Mouse (Mus musculus): ENCODE measurements around the gene Clmp. TPM values are rescaled to one million over a fixed set of nuclear protein-coding genes. Genes with fewer than 3 reads are reported as not detected.

Gene Clmp
- polyA plus RNA-seq, 1 experiment from 2014 or later: 0.75 TPM

DNA sequence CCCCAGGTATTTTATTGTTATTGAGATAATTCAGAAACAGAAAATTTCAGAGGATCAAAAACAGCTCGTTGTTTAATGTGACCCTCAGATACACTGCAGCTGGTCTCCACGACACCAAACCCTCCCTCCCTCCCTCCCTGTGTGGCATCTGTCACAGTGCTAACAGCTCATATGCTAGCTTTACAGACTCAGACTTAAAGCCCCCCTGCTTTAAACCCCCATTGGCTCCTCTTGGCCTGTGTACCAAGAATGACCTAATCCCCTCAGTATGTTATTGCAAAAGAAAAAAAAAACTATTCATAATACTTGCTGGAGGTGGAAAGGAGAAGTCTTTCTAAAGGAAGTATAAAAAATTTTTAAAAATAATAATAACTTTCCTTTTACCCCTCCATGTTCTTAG lies 46.5 kb downstream of the Clmp start:
- Histone ChIP-seq H3K4me2 (no peak overlapping the region), H3K9me3 (replicated peaks) (no peaks in the 10 kb centered on the region), H3K4me3 (replicated peaks) (no peak overlapping the region), H3K36me3 (replicated peaks) (no peaks in the 10 kb centered on the region), H3K27ac (replicated peaks) (no peak overlapping the region), H3K27me3 (peaks cover 15% of the 10 kb centered on the region), H3K4me1 (replicated peaks) (peaks cover 11% of the 10 kb centered on the region; the same call in 1 of the 2 replicates), H3K9ac (no peak overlapping the region)
- no peak for ATAC-seq (ENCODE audit: insufficient read depth)
- WGBS (ENCODE audit: insufficient replicate concordance): 43% methylated on average over 2 of the region's 2 CpGs

DNA sequence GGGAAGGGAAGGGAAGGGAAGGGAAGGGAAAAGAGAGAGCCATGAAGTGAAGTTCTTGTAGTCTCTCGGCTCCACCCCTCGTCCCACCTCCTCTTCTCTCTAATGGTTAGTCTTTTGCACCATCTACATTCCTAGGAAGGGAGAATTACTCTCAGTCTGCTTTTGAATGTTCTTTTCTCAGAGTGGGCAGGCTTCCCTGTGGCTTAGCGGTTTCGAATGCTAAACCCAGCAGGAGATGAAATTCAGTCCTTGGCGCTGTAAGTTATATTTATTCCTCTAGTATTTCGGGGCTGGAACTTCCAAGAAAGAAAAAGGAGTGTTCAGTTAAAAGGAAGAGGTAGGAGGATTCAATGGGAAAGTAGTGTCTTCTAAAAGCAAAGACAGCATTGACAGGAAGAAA lies 51.4 kb downstream of the Clmp start:
- H3K4me2 ChIP-seq: no peak overlapping the region
- no peaks in the 10 kb centered on the region for H3K36me3 ChIP-seq (replicated peaks)
- no peaks in the 10 kb centered on the region for H3K9me3 ChIP-seq (replicated peaks)
- H3K27ac ChIP-seq (replicated peaks): no peak overlapping the region
- no peaks in the 10 kb centered on the region for H3K4me1 ChIP-seq (replicated peaks)
- H3K4me3 ChIP-seq (replicated peaks): no peak overlapping the region
- no peaks in the 10 kb centered on the region for H3K27me3 ChIP-seq
- no peak overlapping the region for H3K9ac ChIP-seq
- whole genome bisulfite sequencing (ENCODE audit: insufficient replicate concordance): 61% methylated on average over 6 of the region's 6 CpGs
- no peak for ATAC-seq (ENCODE audit: insufficient read depth)

- Histone ChIP-seq H3K27ac (replicated peaks) (0 out of 2 replicates have a peak overlapping the region, but pooled peaks have one; percentile 14), H3K4me1 (replicated peaks) (peaks cover 11% of the 10 kb centered on the region), H3K27me3 (no peaks in the 10 kb centered on the region), H3K9ac (no peak overlapping the region), H3K9me3 (replicated peaks) (no peaks in the 10 kb centered on the region), H3K36me3 (replicated peaks) (no peaks in the 10 kb centered on the region), H3K4me3 (replicated peaks) (no peak overlapping the region), H3K4me2 (peak overlapping the region; percentile 10; the same call in 1 of the 2 replicates)
- no peak for ATAC-seq (ENCODE audit: insufficient read depth)
- WGBS (ENCODE audit: insufficient replicate concordance): 30% methylated on average over 7 of the region's 7 CpGs
These were observed 57.8 kb downstream of the Clmp start for GRCm38 (mm10) chr9:40743525-40744034.

DNA sequence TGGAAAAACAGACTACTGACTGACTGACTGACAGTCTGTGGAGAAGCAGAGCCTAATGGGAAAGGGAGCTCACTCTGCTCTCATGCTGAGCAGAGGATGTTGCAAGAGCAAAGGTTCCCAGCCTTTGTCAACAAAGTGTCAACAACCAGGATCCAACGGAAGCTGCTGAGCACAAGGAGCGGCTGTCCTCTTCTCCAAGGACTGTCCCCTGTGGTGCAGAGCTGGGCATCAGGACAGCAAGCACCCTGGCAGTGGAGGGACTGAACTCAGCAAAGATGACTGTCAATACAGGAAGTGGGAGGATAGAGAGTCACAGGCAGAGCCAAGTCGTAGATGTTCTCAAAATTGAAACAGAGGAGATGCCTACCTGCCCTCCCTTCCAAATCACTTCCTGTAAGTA lies 58.5 kb downstream of the Clmp start:
- Histone ChIP-seq H3K4me1 (replicated peaks) (peaks cover 11% of the 10 kb centered on the region), H3K27me3 (no peaks in the 10 kb centered on the region), H3K4me2 (peak overlapping the region; percentile 30; the same call in 1 of the 2 replicates), H3K27ac (replicated peaks) (0 out of 2 replicates have a peak overlapping the region, but pooled peaks have one; percentile 14), H3K9ac (no peak overlapping the region), H3K36me3 (replicated peaks) (no peaks in the 10 kb centered on the region), H3K4me3 (replicated peaks) (no peak overlapping the region), H3K9me3 (replicated peaks) (no peaks in the 10 kb centered on the region)
- WGBS (ENCODE audit: insufficient replicate concordance): 17% methylated on average over 3 of the region's 3 CpGs
- ATAC-seq (ENCODE audit: insufficient read depth): peak; percentile 51

- Histone ChIP-seq H3K4me2 (no peak overlapping the region), H3K9me3 (replicated peaks) (no peaks in the 10 kb centered on the region), H3K4me3 (replicated peaks) (no peak overlapping the region), H3K9ac (no peak overlapping the region), H3K27me3 (no peaks in the 10 kb centered on the region), H3K36me3 (replicated peaks) (no peaks in the 10 kb centered on the region), H3K4me1 (replicated peaks) (peaks cover 11% of the 10 kb centered on the region), H3K27ac (replicated peaks) (no peak overlapping the region)
- 57% methylated on average over 9 of the region's 9 CpGs for WGBS (ENCODE audit: insufficient replicate concordance)
- no peak for ATAC-seq (ENCODE audit: insufficient read depth)
These were observed 61.0 kb downstream of the Clmp start for GRCm38 (mm10) chr9:40746796-40747195.

DNA sequence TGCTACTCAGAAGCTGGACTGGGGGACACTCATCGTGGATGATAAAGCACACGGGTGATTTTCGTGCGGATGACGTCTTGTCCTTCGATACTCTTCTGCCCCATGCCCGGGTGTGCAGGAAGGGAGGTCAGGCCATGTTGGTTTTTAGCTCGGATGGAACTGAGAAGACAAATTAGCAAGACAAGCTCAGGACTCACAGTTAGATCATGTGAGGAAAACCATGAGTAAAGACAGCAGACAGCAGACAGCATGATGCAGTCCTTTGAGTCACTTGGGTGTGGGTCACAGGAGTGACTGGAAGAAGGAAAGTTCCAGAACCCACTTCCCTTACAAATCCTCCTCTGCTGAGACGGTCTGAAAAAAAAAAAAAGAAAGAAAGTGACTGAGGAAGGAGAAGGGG lies 61.5 kb downstream of the Clmp start:
- no peaks in the 10 kb centered on the region for H3K36me3 ChIP-seq (replicated peaks)
- no peaks in the 10 kb centered on the region for H3K27me3 ChIP-seq
- 68% methylated on average over 9 of the region's 9 CpGs for WGBS (ENCODE audit: insufficient replicate concordance)
- H3K9me3 ChIP-seq (replicated peaks): no peaks in the 10 kb centered on the region
- H3K4me3 ChIP-seq (replicated peaks): no peak overlapping the region
- no peak overlapping the region for H3K9ac ChIP-seq
- no peak overlapping the region for H3K4me2 ChIP-seq
- ATAC-seq (ENCODE audit: insufficient read depth): no peak
- peaks cover 11% of the 10 kb centered on the region for H3K4me1 ChIP-seq (replicated peaks)
- H3K27ac ChIP-seq (replicated peaks): no peak overlapping the region

- 63% methylated on average over 8 of the region's 8 CpGs for WGBS (ENCODE audit: insufficient replicate concordance)
- Histone ChIP-seq H3K9ac (no peak overlapping the region), H3K27ac (replicated peaks) (no peak overlapping the region), H3K9me3 (replicated peaks) (no peaks in the 10 kb centered on the region), H3K4me3 (replicated peaks) (no peak overlapping the region), H3K27me3 (no peaks in the 10 kb centered on the region), H3K36me3 (replicated peaks) (no peaks in the 10 kb centered on the region), H3K4me2 (no peak overlapping the region), H3K4me1 (replicated peaks) (no peaks in the 10 kb centered on the region)
- ATAC-seq (ENCODE audit: insufficient read depth): no peak
These were observed 64.3 kb downstream of the Clmp start for GRCm38 (mm10) chr9:40749832-40750620.

- Histone ChIP-seq H3K4me1 (replicated peaks) (peaks cover 4% of the 10 kb centered on the region), H3K4me2 (no peak overlapping the region), H3K27ac (replicated peaks) (no peak overlapping the region), H3K4me3 (replicated peaks) (no peak overlapping the region), H3K9ac (no peak overlapping the region), H3K36me3 (replicated peaks) (no peaks in the 10 kb centered on the region), H3K9me3 (replicated peaks) (no peaks in the 10 kb centered on the region), H3K27me3 (no peaks in the 10 kb centered on the region)
- 50% methylated on average over 3 of the region's 3 CpGs for WGBS (ENCODE audit: insufficient replicate concordance)
- no peak for ATAC-seq (ENCODE audit: insufficient read depth)
These were observed 66.0 kb downstream of the Clmp start for GRCm38 (mm10) chr9:40751749-40752148.

DNA sequence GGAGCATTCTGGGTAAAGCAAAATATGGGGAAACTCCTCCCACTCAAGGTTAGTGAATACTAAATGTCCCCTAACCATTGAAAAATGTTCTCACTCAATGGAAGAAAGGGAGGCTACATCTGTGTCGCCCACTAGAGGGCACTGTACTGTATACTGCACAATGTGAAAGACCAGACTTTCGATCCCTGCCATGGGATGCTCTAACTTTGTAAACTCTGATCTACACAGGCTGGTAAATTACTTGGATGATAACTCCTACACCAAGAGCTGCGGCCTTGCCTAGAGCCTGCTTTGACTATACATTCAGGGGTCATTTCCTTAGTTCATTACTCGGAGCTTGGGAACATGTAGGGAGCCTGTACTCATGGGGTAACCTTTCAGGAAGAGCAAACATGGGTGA lies 70.6 kb downstream of the Clmp start:
- ATAC-seq (ENCODE audit: insufficient read depth): no peak; the same call in 1 of the 2 replicates
- 19% methylated on average over 4 of the region's 4 CpGs for WGBS (ENCODE audit: insufficient replicate concordance)
- Histone ChIP-seq H3K36me3 (replicated peaks) (no peaks in the 10 kb centered on the region), H3K4me3 (replicated peaks) (peak overlapping the region; percentile 24; the same call in 1 of the 2 replicates), H3K4me2 (peak overlapping the region; percentile 55), H3K9ac (no peak overlapping the region), H3K27me3 (no peaks in the 10 kb centered on the region), H3K4me1 (replicated peaks) (peaks cover 16% of the 10 kb centered on the region), H3K9me3 (replicated peaks) (no peaks in the 10 kb centered on the region), H3K27ac (replicated peaks) (no peak overlapping the region)

DNA sequence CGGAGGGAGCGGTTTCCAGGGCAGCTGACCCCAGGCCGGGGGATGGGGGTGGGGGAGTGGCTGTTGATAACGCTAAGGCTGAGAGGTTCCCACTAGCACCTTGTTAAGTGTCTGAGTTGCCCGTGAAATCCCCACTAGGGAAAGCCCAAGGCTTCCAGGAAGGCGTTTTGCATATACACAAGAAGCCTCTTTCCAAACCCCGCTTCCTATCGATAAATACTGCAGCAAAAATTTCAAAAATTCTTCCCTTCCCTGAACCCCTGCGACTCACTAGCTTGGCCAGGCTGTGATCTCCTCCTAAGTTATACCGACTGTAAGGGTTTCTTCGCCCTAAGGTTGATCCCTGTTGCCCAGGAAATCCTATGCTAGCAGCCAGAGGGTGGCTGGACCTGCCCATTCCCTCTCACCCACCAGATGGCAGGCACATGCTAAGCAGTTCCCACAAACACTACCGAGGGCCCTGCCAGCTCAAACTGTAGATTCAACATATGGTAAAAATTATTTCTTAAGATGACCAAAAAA lies 71.4 kb downstream of the Clmp start:
- Histone ChIP-seq H3K4me3 (replicated peaks) (0 out of 2 replicates have a peak overlapping the region, but pooled peaks have one; percentile 31), H3K27ac (replicated peaks) (no peak overlapping the region), H3K9ac (no peak overlapping the region), H3K4me2 (peak overlapping the region; percentile 55), H3K4me1 (replicated peaks) (peaks cover 16% of the 10 kb centered on the region), H3K36me3 (replicated peaks) (no peaks in the 10 kb centered on the region), H3K27me3 (no peaks in the 10 kb centered on the region), H3K9me3 (replicated peaks) (no peaks in the 10 kb centered on the region)
- peak; percentile 56 for ATAC-seq (ENCODE audit: insufficient read depth)
- WGBS (ENCODE audit: insufficient replicate concordance): 16% methylated on average over 12 of the region's 12 CpGs

- H3K27me3 ChIP-seq: no peaks in the 10 kb centered on the region
- peak; percentile 70 for ATAC-seq (ENCODE audit: insufficient read depth)
- H3K4me3 ChIP-seq (replicated peaks): peak overlapping the region; percentile 31
- H3K9me3 ChIP-seq (replicated peaks): no peaks in the 10 kb centered on the region
- H3K36me3 ChIP-seq (replicated peaks): no peaks in the 10 kb centered on the region
- WGBS (ENCODE audit: insufficient replicate concordance): 9% methylated on average over 22 of the region's 22 CpGs
- H3K4me2 ChIP-seq: peak overlapping the region; percentile 55
- H3K9ac ChIP-seq: no peak overlapping the region
- no peak overlapping the region for H3K27ac ChIP-seq (replicated peaks)
- H3K4me1 ChIP-seq (replicated peaks): peaks cover 16% of the 10 kb centered on the region
These were observed 72.0 kb downstream of the Clmp start for GRCm38 (mm10) chr9:40757685-40758270.
